Mouse (Mus musculus): ENCODE results near the gene Phf3.
"Not testable (repeated sequence)": the region's sequence is repeated elsewhere in the genome, so short reads cannot be mapped to it uniquely, and the experiment has no call there.

GRCm38 (mm10) chr1:30895366-30895765 is 21.6 kb upstream of the Phf3 start:
- not testable (repeated sequence) for TF ChIP-seq POLR2A (IDR thresholded peaks at IDR 0.05; ENCODE audit: low read depth, low read length); CTCF (IDR thresholded peaks at IDR 0.05; ENCODE audit: extremely low read depth, insufficient read depth, insufficient read length, insufficient replicate concordance)
